Mouse (Mus musculus): Measurements from ENCODE around the gene Zfp60. TPM values are rescaled to one million over a fixed set of nuclear protein-coding genes. Genes with fewer than 3 reads are reported as not detected.
A peak's percentile ranks its signal among the peaks of the same experiment; 100 is the strongest.

The Zfp60 gene
- 27.1 and 30.8 TPM in 2 replicates for polyA plus RNA-seq (2015; fragmentation: Nextera tagmentation; extraction: Ambion mirVana)

DNA sequence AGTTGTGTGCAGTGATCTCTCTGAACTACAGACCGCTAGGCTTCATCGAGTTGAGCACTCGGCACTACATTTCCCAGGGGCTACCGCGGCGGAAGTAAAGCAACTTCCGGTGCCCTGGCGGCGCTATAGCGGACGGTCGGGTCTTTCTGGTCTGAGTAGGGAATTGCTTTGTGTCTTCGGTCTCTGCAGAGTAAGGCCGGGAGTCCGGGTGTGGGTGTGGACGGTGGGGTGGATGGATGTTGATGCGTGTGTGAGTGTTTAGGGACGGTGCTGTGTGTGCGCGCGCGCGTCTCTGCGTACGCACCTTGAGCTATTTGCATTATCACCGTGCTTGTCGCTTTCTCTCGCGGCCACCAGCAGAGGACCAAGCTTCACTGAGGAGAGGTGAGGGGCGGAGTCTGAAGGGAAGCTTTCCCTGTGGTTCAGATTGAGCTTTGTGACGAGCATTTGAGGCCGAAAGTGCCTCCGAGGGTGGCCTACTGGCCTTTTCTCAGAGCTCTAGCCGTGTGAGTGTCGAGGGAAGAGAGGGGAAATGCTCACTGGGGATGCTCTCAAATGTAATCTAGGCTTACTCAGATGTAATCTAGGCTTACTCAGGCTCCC is at the start of gene Zfp60:
Gene Zfp60, plus strand, starts transcription at position 109 of the 603 bp plus-strand sequence.
- peak; percentile 93 for ATAC-seq (ENCODE audit: insufficient read depth, low FRiP score, low read depth)
- no peaks in the 10 kb centered on the region for H3K27me3 ChIP-seq (replicated peaks)
- H3K36me3 ChIP-seq = no peaks in the 10 kb centered on the region
- WGBS = under 1% methylated on average over 35 of the region's 35 CpGs
- H3K9ac ChIP-seq = peak within 1 kb of the TSS; percentile 81
- peak within 1 kb of the TSS; percentile 54 for H3K4me2 ChIP-seq
- 0 out of 2 replicates have a peak, but pooled peaks cover 2% of the 10 kb centered on the region for H3K4me1 ChIP-seq
- no peaks in the 10 kb centered on the region for H3K9me3 ChIP-seq
- peak within 1 kb of the TSS; percentile 97 for H3K27ac ChIP-seq
- peak within 1 kb of the TSS; percentile 83 for H3K4me3 ChIP-seq (replicated peaks)

DNA sequence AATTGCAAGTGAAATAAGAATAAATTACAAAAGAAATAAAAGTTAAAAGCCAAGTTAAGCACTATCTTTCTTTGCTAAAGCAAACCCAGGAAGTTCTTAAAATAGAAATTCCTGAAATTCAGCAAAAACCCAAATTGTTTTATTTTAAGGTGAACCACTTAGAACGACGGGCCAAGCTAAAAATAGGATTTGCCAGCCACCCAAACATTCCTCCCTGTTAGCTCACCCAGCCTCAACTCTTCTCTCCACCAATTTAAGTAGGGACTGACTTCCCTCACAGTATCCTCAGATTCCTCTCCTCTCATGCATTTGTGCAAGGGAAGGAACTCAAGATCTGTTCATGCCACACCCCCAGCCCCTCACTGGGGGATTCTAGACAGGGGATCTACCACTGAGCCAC is 48.0 kb upstream of the Zfp60 start:
- ATAC-seq (ENCODE audit: insufficient read depth, low FRiP score, low read depth) = no peak
- Histone ChIP-seq H3K9ac (no peak overlapping the region), H3K36me3 (no peaks in the 10 kb centered on the region), H3K9me3 (no peaks in the 10 kb centered on the region), H3K27me3 (replicated peaks) (no peaks in the 10 kb centered on the region), H3K4me1 (peaks cover 2% of the 10 kb centered on the region; the same call in 1 of the 2 replicates), H3K4me2 (no peak overlapping the region), H3K4me3 (replicated peaks) (no peak overlapping the region), H3K27ac (no peak overlapping the region)
- 41% methylated on average over 2 of the region's 2 CpGs for whole genome bisulfite sequencing

DNA sequence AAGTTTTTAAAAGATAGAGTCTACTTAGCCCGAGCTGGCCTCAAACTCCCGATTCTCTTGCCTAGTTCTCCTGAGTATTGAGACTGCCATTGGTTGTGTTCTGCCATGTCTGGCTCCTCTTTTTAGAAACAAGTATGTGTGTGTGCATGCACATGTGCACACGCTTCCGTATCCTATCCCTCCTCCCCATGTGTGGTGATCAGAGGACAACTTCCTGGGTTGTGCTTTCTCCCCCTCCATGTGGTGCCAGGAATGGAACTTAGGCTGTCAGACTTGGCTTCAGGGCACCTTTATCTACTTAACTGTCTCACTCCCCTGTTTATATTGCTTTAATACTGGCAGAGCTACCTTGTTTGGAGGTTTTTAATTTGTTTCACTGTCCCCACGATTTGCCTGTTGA is 46.0 kb upstream of the Zfp60 start:
- Histone ChIP-seq H3K27ac (no peak overlapping the region), H3K36me3 (no peaks in the 10 kb centered on the region), H3K4me2 (peak overlapping the region; percentile 10; the same call in 1 of the 2 replicates), H3K4me3 (replicated peaks) (no peak overlapping the region), H3K27me3 (replicated peaks) (no peaks in the 10 kb centered on the region), H3K9me3 (no peaks in the 10 kb centered on the region), H3K9ac (no peak overlapping the region), H3K4me1 (peaks cover 4% of the 10 kb centered on the region; the same call in 1 of the 2 replicates)
- WGBS = 36% methylated on average over 5 of the region's 5 CpGs
- no peak for ATAC-seq (ENCODE audit: insufficient read depth, low FRiP score, low read depth)

DNA sequence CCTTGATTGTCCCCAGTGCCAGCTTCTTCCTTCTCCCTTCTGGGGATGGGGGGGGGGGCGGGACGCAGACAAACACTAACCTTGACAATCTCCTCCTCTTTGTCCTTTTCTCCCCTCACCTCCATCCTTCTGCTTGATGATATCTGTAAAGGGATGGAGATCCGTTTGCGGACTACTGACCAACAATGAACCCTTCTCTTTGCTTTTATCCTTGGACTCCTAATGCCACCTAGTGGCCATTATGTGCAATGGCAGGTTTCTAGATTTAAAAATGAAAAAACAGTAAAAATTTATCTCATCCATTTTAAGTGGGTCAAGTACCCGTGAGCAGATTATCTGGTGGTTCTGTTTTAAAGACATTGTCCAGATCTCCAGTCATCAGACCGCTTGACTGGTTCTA is 45.5 kb upstream of the Zfp60 start:
- H3K27ac ChIP-seq = no peak overlapping the region
- 1% methylated on average over 6 of the region's 6 CpGs for WGBS
- no peaks in the 10 kb centered on the region for H3K36me3 ChIP-seq
- H3K9ac ChIP-seq = no peak overlapping the region
- H3K4me1 ChIP-seq = peaks cover 4% of the 10 kb centered on the region; the same call in 1 of the 2 replicates
- no peaks in the 10 kb centered on the region for H3K9me3 ChIP-seq
- no peak overlapping the region for H3K4me3 ChIP-seq (replicated peaks)
- H3K27me3 ChIP-seq (replicated peaks) = no peaks in the 10 kb centered on the region
- ATAC-seq (ENCODE audit: insufficient read depth, low FRiP score, low read depth) = no peak
- H3K4me2 ChIP-seq = peak overlapping the region; percentile 10; the same call in 1 of the 2 replicates

DNA sequence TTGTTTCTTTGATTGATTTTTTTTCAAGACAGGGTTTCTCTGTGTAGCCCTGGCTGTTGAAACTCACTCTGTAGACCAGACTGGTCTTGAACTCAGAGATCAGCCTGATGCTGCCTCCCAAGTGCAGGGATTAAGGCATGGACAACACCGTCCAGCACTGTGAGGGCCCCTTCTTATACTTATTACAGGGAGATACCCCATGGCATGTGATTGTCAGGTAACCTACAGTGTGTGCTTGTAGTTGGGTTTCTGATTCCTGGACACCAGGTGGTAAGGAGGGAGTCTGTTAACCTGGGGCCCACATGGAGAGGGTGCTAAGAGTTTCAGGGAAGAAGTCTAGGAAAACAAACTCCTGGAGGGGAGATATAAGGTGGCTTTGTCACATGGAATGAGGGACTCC is 44.1 kb upstream of the Zfp60 start:
- Histone ChIP-seq H3K9ac (no peak overlapping the region), H3K4me3 (replicated peaks) (no peak overlapping the region), H3K9me3 (no peaks in the 10 kb centered on the region), H3K36me3 (no peaks in the 10 kb centered on the region), H3K27me3 (replicated peaks) (no peaks in the 10 kb centered on the region), H3K27ac (no peak overlapping the region), H3K4me1 (peaks cover 4% of the 10 kb centered on the region; the same call in 1 of the 2 replicates), H3K4me2 (no peak overlapping the region)
- no peak for ATAC-seq (ENCODE audit: insufficient read depth, low FRiP score, low read depth)
- WGBS = 83% methylated on average over 1 of the region's 1 CpGs

DNA sequence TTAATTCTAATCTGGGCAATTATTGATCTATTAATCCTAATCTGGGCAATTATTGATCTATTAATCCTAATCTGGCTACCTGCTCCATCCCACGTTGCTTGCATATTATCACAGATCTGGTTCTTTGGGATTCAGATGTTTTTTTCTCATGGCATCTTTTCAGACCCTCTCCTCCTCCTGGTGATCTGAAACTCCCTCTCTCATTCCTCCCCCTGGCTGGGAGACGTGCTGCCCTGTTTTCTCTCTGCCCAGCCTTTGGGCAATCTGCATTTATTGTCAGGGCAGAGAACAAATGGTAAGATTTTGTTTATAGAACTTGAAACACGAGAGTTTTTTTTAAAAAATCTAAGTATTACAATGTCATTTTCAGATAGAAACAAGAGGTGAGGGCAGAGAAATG is 43.4 kb upstream of the Zfp60 start:
- H3K9ac ChIP-seq = no peak overlapping the region
- ATAC-seq (ENCODE audit: insufficient read depth, low FRiP score, low read depth) = no peak
- no peak overlapping the region for H3K27ac ChIP-seq
- H3K27me3 ChIP-seq (replicated peaks) = no peaks in the 10 kb centered on the region
- H3K4me1 ChIP-seq = peaks cover 4% of the 10 kb centered on the region; the same call in 1 of the 2 replicates
- no peaks in the 10 kb centered on the region for H3K36me3 ChIP-seq
- WGBS = 60% methylated on average over 3 of the region's 3 CpGs
- H3K4me3 ChIP-seq (replicated peaks) = no peak overlapping the region
- H3K9me3 ChIP-seq = no peaks in the 10 kb centered on the region
- H3K4me2 ChIP-seq = peak overlapping the region; percentile 75

DNA sequence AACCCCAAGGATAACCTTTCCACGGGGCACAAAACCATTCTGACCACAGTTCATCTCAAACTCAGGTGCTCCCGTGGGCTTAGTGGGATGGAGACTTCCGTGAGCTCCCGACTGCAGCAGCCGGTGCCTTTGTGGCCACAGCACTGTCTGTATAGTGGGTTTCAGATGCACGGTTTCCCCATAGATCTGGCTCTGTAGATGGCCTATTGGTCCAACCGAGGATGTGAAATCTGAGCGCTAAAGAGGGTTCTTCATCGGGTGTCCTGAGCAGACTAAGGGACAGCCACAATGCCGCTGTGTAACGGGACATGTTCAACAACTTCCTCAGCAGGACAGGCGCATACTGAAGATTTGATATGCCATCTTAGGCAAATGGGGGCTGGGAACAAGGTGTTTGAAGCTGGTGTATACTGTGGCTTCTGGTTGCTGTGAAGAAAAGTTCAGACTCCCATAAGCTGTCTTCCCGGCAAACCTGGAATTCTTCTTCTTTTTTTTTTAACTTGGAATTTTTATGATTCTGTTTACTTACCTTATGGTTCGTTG is 42.9 kb upstream of the Zfp60 start:
- Histone ChIP-seq H3K4me2 (peak overlapping the region; percentile 75), H3K9ac (peak overlapping the region; percentile 48; the same call in 1 of the 2 replicates), H3K4me3 (replicated peaks) (peak overlapping the region; percentile 50), H3K27ac (peak overlapping the region; percentile 81), H3K4me1 (peaks cover 4% of the 10 kb centered on the region; the same call in 1 of the 2 replicates), H3K27me3 (replicated peaks) (no peaks in the 10 kb centered on the region), H3K36me3 (no peaks in the 10 kb centered on the region), H3K9me3 (no peaks in the 10 kb centered on the region)
- WGBS = 39% methylated on average over 14 of the region's 14 CpGs
- ATAC-seq (ENCODE audit: insufficient read depth, low FRiP score, low read depth) = no peak

GRCm38 (mm10) chr7:27688815-27689612 is 42.2 kb upstream of the Zfp60 start, which contains the start of gene Zfp607b:
Zfp607b (plus strand) TSS chr7:27689340.
- Histone ChIP-seq H3K27ac (peak within 1 kb of the TSS; percentile 81), H3K4me3 (replicated peaks) (peak within 1 kb of the TSS; percentile 50), H3K9ac (peak within 1 kb of the TSS; percentile 48; the same call in 1 of the 2 replicates), H3K36me3 (no peaks in the 10 kb centered on the region), H3K27me3 (replicated peaks) (no peaks in the 10 kb centered on the region), H3K9me3 (no peaks in the 10 kb centered on the region), H3K4me2 (peak within 1 kb of the TSS; percentile 75), H3K4me1 (peaks cover 4% of the 10 kb centered on the region; the same call in 1 of the 2 replicates)
- under 1% methylated on average over 19 of the region's 19 CpGs for WGBS
- peak; percentile 99 for ATAC-seq (ENCODE audit: insufficient read depth, low FRiP score, low read depth)

DNA sequence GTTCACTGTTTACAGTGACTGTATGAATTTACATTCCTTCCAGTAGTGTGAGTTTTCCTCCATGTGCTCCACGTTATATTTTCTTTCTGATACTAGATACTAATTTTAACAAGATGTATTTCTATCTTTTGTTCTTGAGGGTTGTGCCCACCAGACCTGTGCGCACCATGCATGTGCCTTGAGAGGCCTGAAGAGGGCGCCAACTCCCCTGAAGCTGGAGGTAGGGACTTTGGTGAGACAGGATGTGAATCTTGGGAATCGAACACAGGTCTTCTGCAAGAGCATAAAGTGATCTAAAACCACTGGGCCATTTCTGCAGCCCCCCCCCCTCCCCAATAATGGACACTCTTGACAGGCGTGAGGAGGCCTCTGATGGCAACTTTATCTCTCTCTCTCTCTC is 40.1 kb upstream of the Zfp60 start:
- ATAC-seq (ENCODE audit: insufficient read depth, low FRiP score, low read depth) = no peak
- Histone ChIP-seq H3K27ac (no peak overlapping the region), H3K9ac (no peak overlapping the region), H3K27me3 (replicated peaks) (no peaks in the 10 kb centered on the region), H3K4me2 (no peak overlapping the region), H3K9me3 (no peaks in the 10 kb centered on the region), H3K4me1 (peaks cover 4% of the 10 kb centered on the region; the same call in 1 of the 2 replicates), H3K36me3 (no peaks in the 10 kb centered on the region), H3K4me3 (replicated peaks) (no peak overlapping the region)
- 47% methylated on average over 5 of the region's 5 CpGs for WGBS

- no peak overlapping the region for H3K4me3 ChIP-seq (replicated peaks)
- ATAC-seq (ENCODE audit: insufficient read depth, low FRiP score, low read depth) = no peak
- H3K27me3 ChIP-seq (replicated peaks) = no peaks in the 10 kb centered on the region
- no peaks in the 10 kb centered on the region for H3K9me3 ChIP-seq
- no peaks in the 10 kb centered on the region for H3K36me3 ChIP-seq
- no peak overlapping the region for H3K27ac ChIP-seq
- 57% methylated on average over 3 of the region's 3 CpGs for WGBS
- H3K4me2 ChIP-seq = no peak overlapping the region
- H3K4me1 ChIP-seq = no peaks in the 10 kb centered on the region
- H3K9ac ChIP-seq = no peak overlapping the region
These were observed 34.5 kb upstream of the Zfp60 start for GRCm38 (mm10) chr7:27696711-27697110.

DNA sequence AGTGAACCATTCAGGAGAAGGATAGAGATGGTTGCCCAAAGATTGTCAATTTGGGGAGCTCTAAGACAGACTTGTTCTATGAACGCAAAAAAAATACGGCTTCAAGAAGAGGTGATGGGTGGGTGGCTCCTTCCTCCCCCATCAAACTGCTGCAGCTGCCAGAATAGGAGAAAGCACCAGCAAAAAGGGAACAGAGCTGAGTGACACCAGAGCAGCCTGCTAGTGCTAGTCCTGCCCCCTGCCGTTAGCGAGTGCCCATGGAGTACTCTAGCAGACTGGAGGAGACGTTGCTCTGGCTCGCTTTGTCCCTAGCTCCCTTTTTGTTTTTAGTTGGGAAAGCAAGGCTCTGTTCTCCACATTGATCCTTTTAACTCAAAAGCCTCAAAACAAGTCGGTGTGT is 20.8 kb upstream of the Zfp60 start:
- Histone ChIP-seq H3K36me3 (no peaks in the 10 kb centered on the region), H3K4me3 (replicated peaks) (no peak overlapping the region), H3K27ac (no peak overlapping the region), H3K4me1 (no peaks in the 10 kb centered on the region), H3K9me3 (no peaks in the 10 kb centered on the region; the same call in 1 of the 2 replicates), H3K4me2 (no peak overlapping the region), H3K27me3 (replicated peaks) (no peaks in the 10 kb centered on the region), H3K9ac (no peak overlapping the region)
- 84% methylated on average over 7 of the region's 7 CpGs for WGBS
- no peak for ATAC-seq (ENCODE audit: insufficient read depth, low FRiP score, low read depth)

- no peak for ATAC-seq (ENCODE audit: insufficient read depth, low FRiP score, low read depth)
These were observed 9.2 kb upstream of the Zfp60 start for GRCm38 (mm10) chr7:27721951-27722350.

More at GRCm38 (mm10) chr7:27721951-27722350, 9.2 kb upstream of the Zfp60 start:
- Histone ChIP-seq H3K27me3 (replicated peaks) (no peaks in the 10 kb centered on the region), H3K9me3 (no peaks in the 10 kb centered on the region), H3K4me2 (no peak overlapping the region), H3K36me3 (no peaks in the 10 kb centered on the region), H3K9ac (no peak overlapping the region), H3K4me3 (replicated peaks) (no peak overlapping the region), H3K27ac (no peak overlapping the region), H3K4me1 (no peaks in the 10 kb centered on the region)
- WGBS = 89% methylated on average over 8 of the region's 8 CpGs
